Mouse (Mus musculus) left cerebral cortex, postnatal 25 days (tissue): ENCODE results near the gene Tefm. TPM values are rescaled to one million over a fixed set of nuclear protein-coding genes. Genes with fewer than 3 reads are reported as not detected.
A peak's percentile ranks its signal among the peaks of the same experiment; 100 is the strongest.

ENCODE experiments used
- DNase-seq, 2 experiments: peaks; one replicate each; pipeline ENCODE4 v3.0.0; 2022; ENCODE audit warnings: low spot score in 2 of 2, mixed read lengths in 1 of 2
- intact Hi-C: fragments of 180-260 bp; cut with DNase I; formaldehyde crosslinking; loops from one replicate; pipeline ENCODE4 v1.15.1; 2025
- total RNA-seq, 2 experiments: library from RNA; stranded (reverse); gene quantifications; 2 replicates each; pipeline ENCODE4 v1.2.3; 2021

Gene Tefm
- total RNA-seq, 2 experiments from 2014 or later: 9.4 to 10.0 TPM

GRCm38 (mm10) chr11:80134744-80135143 is 7.2 kb downstream of the Tefm start:
- DNase-seq: no peak

DNA sequence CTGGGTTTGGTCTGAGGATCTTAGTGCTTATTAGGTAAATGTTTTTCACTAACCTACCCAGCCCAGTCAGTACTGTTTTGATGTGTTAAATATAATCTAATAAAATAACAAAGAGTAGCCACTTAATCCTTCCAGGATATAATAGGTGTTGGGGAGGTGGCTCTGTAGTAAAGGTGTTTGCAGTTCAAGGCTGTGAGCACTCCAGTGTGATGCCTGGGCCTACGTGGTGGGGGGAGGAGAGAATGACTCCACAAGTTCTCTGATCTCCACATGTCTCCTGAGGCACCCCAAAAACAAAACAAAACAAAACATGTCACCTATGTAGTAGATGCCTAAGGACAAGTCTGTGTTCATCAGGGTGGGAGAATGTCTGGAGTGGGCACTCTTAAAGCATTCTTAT is 9.9 kb downstream of the Tefm start:
- intact Hi-C loops: no loop called here
- no peak for DNase-seq

More at GRCm38 (mm10) chr11:80134744-80135143, 7.2 kb downstream of the Tefm start:
- intact Hi-C loops: no loop called here

DNA sequence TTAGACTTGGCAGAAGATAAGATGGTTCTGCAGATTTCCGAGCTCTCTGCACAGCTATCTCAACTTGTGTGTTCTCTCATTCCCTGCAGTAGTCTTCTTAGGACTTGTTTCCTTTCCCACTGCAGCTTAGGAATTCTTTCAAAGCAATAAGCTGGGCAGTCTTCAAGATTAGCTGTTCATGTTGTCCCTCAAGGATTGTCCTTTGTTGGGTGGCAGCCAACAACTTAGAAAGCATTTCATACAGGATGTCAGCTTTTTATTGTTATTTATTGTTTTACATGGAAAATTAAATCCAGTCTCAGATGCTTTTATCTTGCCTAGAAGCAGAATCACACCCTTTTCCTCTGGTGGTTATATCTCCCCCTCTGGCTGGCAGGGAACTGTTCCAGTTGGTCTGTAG is 25.6 kb downstream of the Tefm start:
- DNase-seq: no peak
- intact Hi-C loops: no loop called here

GRCm38 (mm10) chr11:80104407-80104806 is 37.6 kb downstream of the Tefm start:
- DNase-seq: no peak
- intact Hi-C loops: no loop called here

DNA sequence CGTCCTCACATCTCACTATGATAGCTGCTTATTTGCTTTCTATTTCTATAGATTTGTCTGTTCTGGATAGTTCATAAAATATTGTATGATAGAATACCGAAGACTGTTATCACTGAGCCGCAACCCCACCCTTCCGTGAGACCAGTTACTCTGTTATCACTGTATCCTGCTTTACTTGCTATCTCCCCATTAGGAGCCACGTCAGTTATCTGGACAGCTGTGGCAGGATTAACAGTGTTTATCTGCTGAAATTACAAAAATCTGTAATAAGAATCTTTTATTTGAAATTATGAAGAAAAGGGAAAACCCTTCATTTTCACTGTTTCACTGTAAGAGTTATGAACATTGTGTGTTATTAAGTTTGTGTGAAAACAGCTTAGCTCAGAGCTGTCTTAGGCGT is 40.7 kb downstream of the Tefm start:
- no peak for DNase-seq
- intact Hi-C loops: no loop called here

DNA sequence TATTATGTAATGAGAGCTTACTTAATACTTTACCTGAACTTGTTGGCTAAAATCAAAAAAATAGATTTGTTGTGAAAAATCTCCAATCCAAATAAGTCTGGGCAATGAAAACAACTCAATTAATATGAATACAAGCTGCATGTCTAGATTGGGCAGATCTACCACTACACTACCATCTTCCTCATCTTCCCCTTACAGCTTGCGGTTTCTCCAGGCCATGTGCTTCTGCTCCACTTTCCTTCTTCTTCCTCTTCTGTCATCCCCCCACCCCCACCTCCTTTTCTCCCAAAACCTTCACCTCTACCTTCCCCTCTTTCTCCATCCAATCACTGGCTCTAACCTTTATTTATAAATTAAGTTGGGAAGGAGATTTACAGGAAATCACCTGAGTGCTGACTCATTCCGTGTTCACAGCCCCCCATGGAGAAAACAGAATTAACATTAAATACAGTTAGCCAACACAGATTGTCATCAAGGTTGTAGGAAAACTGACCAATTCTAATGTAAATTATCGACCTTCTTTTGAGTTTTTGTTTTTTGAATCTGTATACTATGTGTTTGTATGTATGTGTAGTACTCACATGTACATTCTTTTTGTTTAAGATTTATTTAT is 43.4 kb downstream of the Tefm start:
- intact Hi-C loops: no loop called here
- no peak for DNase-seq

DNA sequence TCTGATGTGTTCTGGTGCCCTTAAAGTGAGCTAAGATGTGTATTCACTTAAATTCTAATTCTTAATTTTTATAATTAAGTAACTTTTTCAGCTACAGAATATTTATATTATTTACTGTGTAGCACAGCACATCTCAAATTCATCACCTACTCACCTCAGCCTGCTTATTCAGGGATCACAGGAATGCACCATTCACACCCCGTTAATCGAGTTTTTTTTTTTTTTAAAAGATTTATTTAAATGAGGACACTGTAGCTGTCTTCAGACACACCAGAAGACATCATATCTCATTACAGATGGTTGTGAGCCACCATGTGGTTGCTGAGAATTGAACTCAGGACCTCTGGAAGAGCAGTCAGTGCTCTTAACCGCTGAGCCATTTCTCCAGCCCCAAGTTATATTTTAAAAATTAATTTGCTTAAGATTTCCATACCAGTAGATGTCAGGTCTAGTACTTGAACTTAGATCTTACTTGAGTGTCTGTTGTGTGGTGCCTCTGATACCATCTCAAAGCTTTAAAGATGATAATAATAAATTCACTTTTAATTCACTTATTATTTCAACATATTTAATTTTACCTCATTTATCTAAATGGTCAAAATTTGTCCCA is 51.3 kb downstream of the Tefm start:
- intact Hi-C loops: no loop called here

DNA sequence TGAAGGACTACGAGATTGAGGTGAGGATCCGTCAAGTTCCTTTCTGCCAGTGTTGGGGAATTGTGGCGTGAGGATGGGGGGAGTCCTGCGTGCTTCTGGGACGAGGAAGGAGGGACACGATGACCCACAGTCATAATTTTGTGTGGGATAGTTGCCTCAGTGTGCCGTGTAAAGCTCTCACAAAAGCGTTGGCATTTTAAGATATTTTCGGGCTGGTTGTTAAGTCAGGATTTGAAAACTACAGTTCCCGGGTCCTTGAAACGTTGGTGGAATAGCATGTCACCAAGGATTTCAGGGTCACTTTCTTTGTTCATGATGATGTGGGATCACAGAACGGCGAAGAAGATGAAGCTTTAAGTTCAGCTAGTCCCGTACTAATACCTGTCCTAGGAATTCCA is 52.2 kb downstream of the Tefm start:
- DNase-seq: no peak
- intact Hi-C loops: loop anchor here (5.0 kb wide), 1 partner anchor 52 kb away; the partner anchor contains the start of gene Tefm

More for the DNA sequence above, 51.3 kb downstream of the Tefm start:
- no peak for DNase-seq

DNA sequence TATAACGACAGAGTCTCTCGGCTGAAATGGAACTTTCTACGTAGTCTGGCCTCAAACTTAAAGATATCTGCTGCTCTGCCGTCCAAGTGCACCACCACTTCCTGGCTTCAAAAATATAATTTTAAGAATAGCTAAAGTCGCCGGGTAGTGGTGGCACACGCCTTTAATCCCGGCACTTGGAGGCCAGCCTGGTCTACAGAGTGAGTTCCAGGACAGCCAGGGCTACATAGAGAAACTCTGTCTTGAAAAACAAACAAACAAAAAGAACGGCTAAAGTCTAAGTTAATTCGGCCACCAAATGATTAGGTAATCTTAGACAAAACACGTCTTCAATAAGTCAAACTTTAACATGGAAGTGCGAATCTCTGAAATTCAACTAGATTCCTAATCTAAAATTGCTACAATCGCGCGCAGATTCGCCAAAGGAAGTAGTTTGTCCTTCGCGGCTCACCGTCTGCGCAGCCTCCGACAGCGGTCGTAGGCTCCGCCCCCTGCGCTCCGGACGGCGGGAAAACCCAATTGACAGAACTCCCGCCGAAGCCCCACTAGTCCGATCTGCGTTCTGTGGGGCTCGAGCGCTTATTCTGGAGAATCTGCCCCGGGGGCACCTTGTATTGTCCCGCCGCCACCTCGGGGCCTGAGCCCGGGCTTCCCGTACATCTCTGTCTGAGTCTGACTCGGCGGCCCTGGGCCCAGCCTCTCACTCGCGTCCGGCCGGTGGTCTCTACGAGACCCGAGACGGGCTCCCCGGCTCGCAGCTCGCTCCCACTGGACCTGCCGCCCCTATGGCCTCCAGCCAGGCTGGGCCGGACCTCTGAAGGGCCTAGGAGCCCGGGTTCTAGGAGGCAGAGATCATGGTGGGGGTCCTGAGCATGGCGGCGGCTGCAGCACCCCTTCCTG is 52.8 kb downstream of the Tefm start, which contains the start of gene Atad5:
TSS of gene Atad5 (plus strand) at position 484 of the 900 bp plus-strand sequence.
- DNase-seq: peak; percentile 86 to 88
- intact Hi-C loops: loop anchor here (5.0 kb wide), 1 partner anchor 53 kb away; the partner anchor contains the start of gene Tefm

- peak; percentile 82 to 83 for DNase-seq
- intact Hi-C loops: loop anchor here (5.0 kb wide), 1 partner anchor 55 kb away; the partner anchor contains the start of gene Tefm
Measured at GRCm38 (mm10) chr11:80086844-80087243, 55.1 kb downstream of the Tefm start.

Other genes starting within 250 kb of the Tefm start
- 10 to 100 TPM; 25.3 to 32.0 TPM for gene Utp6, start 179.8 kb downstream of the Tefm start, total RNA-seq
- gene Suz12, start 149.1 kb downstream of the Tefm start, total RNA-seq: 10 to 100 TPM; 35.2 to 41.2 TPM
- gene Crlf3, start 61.2 kb downstream of the Tefm start, total RNA-seq: 10 to 100 TPM; 12.2 to 13.4 TPM
- gene Atad5, start 52.8 kb downstream of the Tefm start, total RNA-seq: 1 to 10 TPM; 2.7 to 3.3 TPM
- gene Adap2, start 11.9 kb upstream of the Tefm start, total RNA-seq: 1 to 10 TPM; 6.9 to 7.8 TPM
- gene Rnf135, start 41.7 kb upstream of the Tefm start, total RNA-seq: 1 to 10 TPM; 3.4 to 4.1 TPM
- 10 to 100 TPM; 72.9 to 76.9 TPM for gene Rhot1, start 66.8 kb upstream of the Tefm start, total RNA-seq
- 10 to 100 TPM; 28.5 to 29.7 TPM for gene Rhbdl3, start 158.7 kb upstream of the Tefm start, total RNA-seq
- 10 to 100 TPM; 46.8 to 50.1 TPM for gene 5730455P16Rik, start 235.9 kb upstream of the Tefm start, total RNA-seq
- gene Zfp207, start 241.1 kb upstream of the Tefm start, total RNA-seq: 100 to 1,000 TPM; 132 to 142 TPM